Mouse (Mus musculus) limb, embryonic 12.5 days (tissue): ENCODE results near the gene Cand1. TPM values are rescaled to one million over a fixed set of nuclear protein-coding genes. Genes with fewer than 3 reads are reported as not detected.

Experiments
- ATAC-seq: fragments of 200-750 bp; cut with Nextera tagmentation; 2 replicates; pipeline ENCODE4 v1.8.0; 2017; ENCODE audit warnings: low read depth, moderate TSS enrichment; ENCODE audit not compliant: insufficient number of reproducible peaks, insufficient read depth, low FRiP score, low TSS enrichment
- H3K27ac ChIP-seq: fragments of 300-500 bp; sonication (generic); 2 replicates; pipeline ENCODE4 v1.5.1; 2016; ENCODE audit warnings: mild to moderate bottlenecking, moderate library complexity
- H3K27me3 ChIP-seq: fragments of 300-500 bp; sonication (generic); 2 replicates; pipeline ENCODE4 v1.6.1; 2016; ENCODE audit warnings: mild to moderate bottlenecking, moderate library complexity
- H3K36me3 ChIP-seq: fragments of 300-500 bp; sonication (generic); 2 replicates; pipeline ENCODE4 v1.6.1; 2016; ENCODE audit warnings: mild to moderate bottlenecking, moderate library complexity
- H3K4me1 ChIP-seq: fragments of 300-500 bp; sonication (generic); replicated peaks from 2 replicates; pipeline ENCODE4 v1.6.1; 2016
- H3K4me2 ChIP-seq: fragments of 300-500 bp; sonication (generic); 2 replicates; pipeline ENCODE4 v1.6.1; 2016; ENCODE audit warnings: mild to moderate bottlenecking, moderate library complexity
- H3K4me3 ChIP-seq: fragments of 300-500 bp; sonication (generic); replicated peaks from 2 replicates; pipeline ENCODE4 v1.5.1; 2016; ENCODE audit warnings: mild to moderate bottlenecking
- H3K9ac ChIP-seq: fragments of 300-500 bp; sonication (generic); replicated peaks from 2 replicates; pipeline ENCODE4 v1.6.1; 2016; ENCODE audit warnings: mild to moderate bottlenecking, moderate library complexity
- H3K9me3 ChIP-seq: fragments of 300-500 bp; sonication (generic); 2 replicates; pipeline ENCODE4 v1.6.1; 2016; ENCODE audit warnings: mild to moderate bottlenecking, moderate library complexity
- WGBS: fragments of 180-500 bp; shearing (Covaris S2); methylation state at CpG from one replicate; pipeline ENCODE4 v1.1.7; 2016; 5-methylcytosine and 5-hydroxymethylcytosine counted together
- polyA plus RNA-seq: library from polyadenylated mRNA; unstranded; fragments of >200 nt; fragmentation: Nextera tagmentation; extraction: Ambion mirVana; gene quantifications from 2 replicates; pipeline ENCODE4 v1.2.1, GENCODE M21; 2016

Gene Cand1
- polyA plus RNA-seq: 114 and 118 TPM in 2 replicates

DNA sequence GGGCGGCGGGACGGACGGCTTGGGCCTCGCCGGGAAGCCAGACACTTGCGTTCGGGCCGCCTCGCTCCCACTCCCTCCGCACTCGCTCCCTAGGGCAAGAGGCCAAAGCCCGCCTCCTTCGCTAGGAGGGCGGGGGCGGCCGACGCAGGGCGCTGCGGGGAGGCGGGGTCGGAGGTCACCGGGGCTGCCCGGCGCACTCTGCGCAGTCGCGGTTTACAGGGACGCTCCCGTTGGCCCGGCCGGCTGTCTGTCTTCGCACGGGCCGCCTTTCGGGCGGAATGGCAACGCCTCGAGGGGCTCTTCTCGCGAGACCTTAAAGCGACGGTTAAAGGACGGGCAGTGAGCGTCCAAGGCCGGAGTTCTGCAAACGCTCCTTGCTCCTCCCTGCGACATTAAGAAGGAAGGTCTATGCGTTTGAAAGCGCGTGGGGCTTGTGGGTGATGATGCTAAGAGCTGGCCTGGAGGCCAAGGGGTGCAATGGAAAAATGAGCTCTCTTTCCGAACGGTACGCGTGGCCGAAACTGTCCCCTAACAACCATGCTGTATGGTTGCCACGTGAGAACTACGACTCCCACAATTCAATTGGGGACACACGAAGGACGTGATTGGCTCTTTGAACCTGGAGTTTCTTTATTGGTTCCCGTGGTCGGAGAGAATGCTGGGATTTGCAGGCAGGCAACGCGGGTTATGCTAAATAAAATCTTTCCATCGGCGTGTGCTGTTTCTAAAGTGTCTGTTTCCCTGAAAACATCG is at the start of gene Cand1:
Cand1 (minus strand) TSS at position 87 of the 753 bp plus-strand sequence.
- Histone ChIP-seq H3K9ac (peak within 1 kb of the TSS; percentile 97), H3K4me1 (peaks cover 19% of the 10 kb centered on the region), H3K9me3 (no peaks in the 10 kb centered on the region), H3K27ac (peak within 1 kb of the TSS; percentile 99), H3K36me3 (peaks cover 10% of the 10 kb centered on the region; the same call in 1 of the 2 replicates), H3K4me3 (peak within 1 kb of the TSS; percentile 98), H3K27me3 (no peaks in the 10 kb centered on the region), H3K4me2 (peak within 1 kb of the TSS; percentile 85)
- under 1% methylated on average over 67 of the region's 67 CpGs for WGBS
- ATAC-seq: peak; percentile 98

DNA sequence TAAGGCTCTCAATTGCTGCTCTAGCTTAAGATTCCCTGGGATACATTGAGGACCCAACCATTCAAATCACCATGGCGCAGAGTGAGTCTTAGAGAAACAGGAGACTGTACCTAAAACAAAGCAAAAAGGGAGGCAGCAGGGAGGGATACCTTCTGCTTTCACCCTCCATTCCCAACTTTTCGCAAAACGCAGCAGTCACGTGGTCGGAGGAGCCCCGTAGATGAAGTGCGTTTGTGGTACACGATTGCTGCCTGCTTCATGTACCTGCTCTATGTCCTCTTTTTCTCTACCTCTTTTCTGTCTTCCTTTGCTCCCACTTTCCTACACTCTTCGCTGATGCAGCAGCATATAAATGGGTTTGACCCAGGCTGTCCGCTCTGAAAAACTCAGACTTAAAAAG is 39.0 kb upstream of the Cand1 start:
- WGBS: 89% methylated on average over 10 of the region's 10 CpGs
- H3K36me3 ChIP-seq: no peaks in the 10 kb centered on the region
- no peak overlapping the region for H3K4me2 ChIP-seq
- no peak for ATAC-seq
- H3K4me1 ChIP-seq: no peaks in the 10 kb centered on the region
- H3K27ac ChIP-seq: no peak overlapping the region
- H3K9me3 ChIP-seq: no peaks in the 10 kb centered on the region
- no peak overlapping the region for H3K4me3 ChIP-seq
- H3K9ac ChIP-seq: no peak overlapping the region
- no peaks in the 10 kb centered on the region for H3K27me3 ChIP-seq

GRCm38 (mm10) chr10:119274333-119274732 is 34.5 kb upstream of the Cand1 start:
- Histone ChIP-seq H3K9ac (no peak overlapping the region), H3K4me1 (no peaks in the 10 kb centered on the region), H3K36me3 (no peaks in the 10 kb centered on the region), H3K4me3 (no peak overlapping the region), H3K27me3 (no peaks in the 10 kb centered on the region), H3K9me3 (no peaks in the 10 kb centered on the region), H3K27ac (no peak overlapping the region), H3K4me2 (no peak overlapping the region)
- 91% methylated on average over 6 of the region's 6 CpGs for WGBS
- ATAC-seq: no peak

GRCm38 (mm10) chr10:119272536-119272935 is 32.7 kb upstream of the Cand1 start:
- Histone ChIP-seq H3K27me3 (no peaks in the 10 kb centered on the region), H3K4me2 (no peak overlapping the region), H3K9me3 (no peaks in the 10 kb centered on the region), H3K4me1 (no peaks in the 10 kb centered on the region), H3K27ac (no peak overlapping the region), H3K4me3 (no peak overlapping the region), H3K9ac (no peak overlapping the region), H3K36me3 (no peaks in the 10 kb centered on the region)
- 80% methylated on average over 10 of the region's 10 CpGs for WGBS
- no peak for ATAC-seq

DNA sequence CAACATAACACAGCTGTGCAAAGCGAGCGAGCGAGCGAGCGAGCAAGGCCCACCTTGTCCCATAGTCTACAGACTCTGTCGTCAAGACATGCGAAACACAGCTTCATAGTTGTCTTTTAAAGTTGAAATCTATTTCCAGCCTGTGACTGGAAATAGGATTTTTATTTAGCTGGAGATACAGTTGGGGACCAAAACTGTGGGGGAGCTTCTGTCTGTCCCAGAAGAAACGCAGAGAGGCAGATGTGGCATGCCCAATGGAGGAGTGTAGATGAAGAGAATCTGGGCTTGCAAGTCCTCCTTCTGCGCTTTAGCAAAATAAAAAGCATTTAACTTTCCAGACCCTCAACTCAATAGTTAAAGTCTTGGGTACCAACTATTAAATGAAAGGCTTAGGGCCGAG is 32.1 kb upstream of the Cand1 start:
- H3K4me1 ChIP-seq: no peaks in the 10 kb centered on the region
- no peak for ATAC-seq
- no peak overlapping the region for H3K27ac ChIP-seq
- WGBS: 93% methylated on average over 10 of the region's 10 CpGs
- H3K4me3 ChIP-seq: no peak overlapping the region
- no peaks in the 10 kb centered on the region for H3K27me3 ChIP-seq
- H3K4me2 ChIP-seq: no peak overlapping the region
- no peaks in the 10 kb centered on the region for H3K9me3 ChIP-seq
- no peak overlapping the region for H3K9ac ChIP-seq
- H3K36me3 ChIP-seq: no peaks in the 10 kb centered on the region

- no peak overlapping the region for H3K9ac ChIP-seq
- no peak overlapping the region for H3K4me3 ChIP-seq
- no peaks in the 10 kb centered on the region for H3K4me1 ChIP-seq
- ATAC-seq: no peak
- H3K36me3 ChIP-seq: no peaks in the 10 kb centered on the region
- no peak overlapping the region for H3K4me2 ChIP-seq
- 89% methylated on average over 10 of the region's 10 CpGs for WGBS
- H3K9me3 ChIP-seq: no peaks in the 10 kb centered on the region
- H3K27ac ChIP-seq: no peak overlapping the region
- H3K27me3 ChIP-seq: no peaks in the 10 kb centered on the region
Measured at GRCm38 (mm10) chr10:119271101-119271500, 31.2 kb upstream of the Cand1 start.

- no peaks in the 10 kb centered on the region for H3K4me1 ChIP-seq
- H3K27me3 ChIP-seq: no peaks in the 10 kb centered on the region
- H3K4me3 ChIP-seq: no peak overlapping the region
- no peak overlapping the region for H3K9ac ChIP-seq
- ATAC-seq: no peak
- H3K27ac ChIP-seq: no peak overlapping the region
- H3K36me3 ChIP-seq: no peaks in the 10 kb centered on the region
- 83% methylated on average over 12 of the region's 12 CpGs for WGBS
- no peak overlapping the region for H3K4me2 ChIP-seq
- no peaks in the 10 kb centered on the region for H3K9me3 ChIP-seq
Measured at GRCm38 (mm10) chr10:119270384-119270985, 30.6 kb upstream of the Cand1 start.

GRCm38 (mm10) chr10:119264761-119265160 is 24.9 kb upstream of the Cand1 start:
- 82% methylated on average over 7 of the region's 7 CpGs for WGBS
- no peak overlapping the region for H3K4me3 ChIP-seq
- H3K4me1 ChIP-seq: no peaks in the 10 kb centered on the region
- no peak overlapping the region for H3K27ac ChIP-seq
- H3K9ac ChIP-seq: no peak overlapping the region
- no peak overlapping the region for H3K4me2 ChIP-seq
- ATAC-seq: no peak
- H3K9me3 ChIP-seq: peaks cover 10% of the 10 kb centered on the region; the same call in 1 of the 2 replicates
- no peaks in the 10 kb centered on the region for H3K36me3 ChIP-seq
- H3K27me3 ChIP-seq: no peaks in the 10 kb centered on the region

- no peaks in the 10 kb centered on the region for H3K4me1 ChIP-seq
- H3K9me3 ChIP-seq: peaks cover 10% of the 10 kb centered on the region; the same call in 1 of the 2 replicates
- H3K27me3 ChIP-seq: no peaks in the 10 kb centered on the region
- WGBS: 93% methylated on average over 5 of the region's 5 CpGs
- no peak for ATAC-seq
- no peak overlapping the region for H3K4me2 ChIP-seq
- no peak overlapping the region for H3K9ac ChIP-seq
- no peak overlapping the region for H3K4me3 ChIP-seq
- no peak overlapping the region for H3K27ac ChIP-seq
- H3K36me3 ChIP-seq: no peaks in the 10 kb centered on the region
Measured at GRCm38 (mm10) chr10:119262821-119263220, 23.0 kb upstream of the Cand1 start.

GRCm38 (mm10) chr10:119257876-119258275 is 18.0 kb upstream of the Cand1 start:
- WGBS: 76% methylated on average over 4 of the region's 4 CpGs
- Histone ChIP-seq H3K36me3 (no peaks in the 10 kb centered on the region), H3K27me3 (no peaks in the 10 kb centered on the region), H3K4me1 (no peaks in the 10 kb centered on the region), H3K9ac (no peak overlapping the region), H3K4me3 (no peak overlapping the region), H3K9me3 (peaks cover 4% of the 10 kb centered on the region; the same call in 1 of the 2 replicates), H3K27ac (no peak overlapping the region), H3K4me2 (no peak overlapping the region)
- no peak for ATAC-seq

GRCm38 (mm10) chr10:119244146-119244545 is 4.3 kb upstream of the Cand1 start:
- H3K4me3 ChIP-seq: no peak overlapping the region
- H3K4me1 ChIP-seq: 0 out of 2 replicates have a peak, but pooled peaks cover 4% of the 10 kb centered on the region
- no peak overlapping the region for H3K9ac ChIP-seq
- no peak for ATAC-seq
- WGBS: 88% methylated on average over 14 of the region's 14 CpGs
- H3K4me2 ChIP-seq: no peak overlapping the region
- H3K9me3 ChIP-seq: no peaks in the 10 kb centered on the region
- no peak overlapping the region for H3K27ac ChIP-seq
- no peaks in the 10 kb centered on the region for H3K27me3 ChIP-seq
- H3K36me3 ChIP-seq: no peaks in the 10 kb centered on the region
